Mouse (Mus musculus) v-Abl transformed pro-B cells (cell line): Measurements from ENCODE around the gene Nphp4.

Experiments used
- in situ Hi-C, 2 experiments: fragments of 400-800 bp; cut with MboI; formaldehyde crosslinking; loops; one replicate each; pipeline ENCODE4 v1.15.1; 2025; ENCODE audit not compliant: unreplicated experiment in 2 of 2

Gene Nphp4

DNA sequence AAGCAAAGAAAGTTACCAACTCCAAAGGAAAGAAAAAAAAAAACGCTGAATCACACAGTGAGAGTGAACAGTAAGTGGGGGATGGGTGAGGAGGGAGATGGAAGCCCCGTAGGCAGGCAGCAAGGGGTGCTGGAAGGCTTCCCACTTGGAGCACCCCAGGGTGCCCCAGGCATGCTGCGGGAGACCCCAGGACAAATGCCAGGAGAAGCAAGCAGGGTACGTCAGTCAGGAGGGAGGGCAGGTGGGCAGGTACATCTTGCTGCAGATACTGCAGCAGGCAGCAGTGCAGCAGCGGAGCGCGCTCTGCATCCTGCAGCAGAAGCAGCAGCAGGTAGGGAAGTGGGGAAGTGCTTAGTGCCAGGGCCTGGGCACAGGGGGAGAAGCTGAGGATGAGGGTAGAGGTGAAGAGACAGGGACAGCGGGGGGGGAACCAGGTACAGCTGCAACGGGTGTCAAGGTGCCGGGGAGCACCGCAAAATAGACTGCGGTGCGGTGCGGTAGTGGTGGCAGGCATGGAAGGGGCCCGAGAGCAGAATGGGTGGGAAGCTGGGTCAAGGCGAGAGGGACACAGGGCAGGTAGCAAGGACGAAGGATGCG lies at the start of gene Nphp4:
Nphp4 (plus strand) TSS at position 280 of the 597 bp plus-strand sequence.
- in situ Hi-C loops: loop anchor here (5.0 kb wide), 3 partner anchors 39 to 154 kb away; partner anchors contain the start of gene Rpl22 (in 1 of the 2)

DNA sequence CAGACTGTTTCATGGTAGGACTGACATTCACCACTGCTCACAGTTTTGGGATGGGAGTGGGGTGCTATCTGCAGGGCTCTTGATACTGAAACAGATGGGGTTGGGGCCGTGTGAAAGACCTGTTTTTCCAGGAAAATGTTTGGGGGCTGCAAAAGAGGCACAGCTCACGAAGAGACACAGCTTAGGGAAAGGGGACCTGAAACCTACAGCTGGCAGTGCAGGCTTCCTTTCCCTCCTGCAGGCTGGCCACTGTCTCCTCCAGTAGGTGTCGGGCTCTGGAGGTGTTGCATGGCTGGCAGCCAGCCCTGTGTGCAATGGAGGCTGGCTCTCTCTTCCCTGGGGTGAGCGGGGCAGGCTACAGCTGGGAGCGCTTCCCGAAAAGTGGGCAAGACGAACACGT lies 48.2 kb upstream of the Nphp4 start:
- in situ Hi-C loops: loop anchor here in 1 of 2 experiments (25.0 kb wide), 1 partner anchor 441 kb away; the partner anchor contains the start of genes Phf13 and Thap3

DNA sequence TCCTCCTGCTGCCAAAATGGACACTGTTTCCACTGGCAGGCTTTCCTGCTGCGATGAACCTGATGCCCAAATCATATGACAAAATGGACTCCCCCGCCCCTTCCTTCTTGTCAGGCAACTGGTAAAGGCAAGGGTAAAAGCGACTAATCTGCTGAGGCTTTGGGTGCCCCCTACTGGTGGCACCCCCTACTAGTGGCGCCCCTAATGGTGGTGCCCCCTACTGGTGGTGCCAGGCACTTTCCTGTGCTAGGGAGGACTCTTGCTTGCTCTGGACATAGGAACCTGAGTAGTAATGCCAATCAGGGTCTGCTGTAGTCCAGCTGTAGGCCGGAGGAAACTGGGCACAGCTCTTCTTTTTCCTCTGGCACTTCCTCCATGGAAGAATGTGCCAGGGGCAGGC lies 44.2 kb upstream of the Nphp4 start:
- in situ Hi-C loops: loop anchor here (10.0 to 25.0 kb wide), 3 partner anchors 218 to 445 kb away; partner anchors contain the start of genes Acot7 (in 1 of the 2), Phf13 (in 1 of the 2) and Thap3 (in 1 of the 2)

DNA sequence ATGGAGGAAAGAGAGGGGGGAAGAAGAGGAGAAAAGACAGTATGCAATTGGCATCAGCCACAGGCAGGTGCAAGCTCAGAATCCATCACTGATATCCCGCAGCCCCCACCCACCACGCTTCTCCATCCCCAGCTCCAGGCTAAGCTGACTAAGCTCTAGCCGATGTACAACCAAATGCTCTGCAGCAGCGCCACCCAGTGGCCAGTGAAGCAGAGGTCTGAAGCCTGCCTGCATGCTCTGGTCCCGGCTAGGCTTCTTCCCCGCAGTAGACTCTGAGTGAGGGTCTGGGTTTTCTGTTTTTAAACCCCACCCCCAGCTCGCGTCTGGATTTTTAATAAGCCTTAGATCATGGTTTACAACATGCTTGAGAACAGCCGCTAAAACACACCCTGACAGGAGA lies 41.7 kb upstream of the Nphp4 start:
- in situ Hi-C loops: loop anchor here (5.0 to 25.0 kb wide), 6 partner anchors 42 to 448 kb away; partner anchors contain the start of genes Acot7 (in 1 of the 2), Kcnab2 (in 1 of the 2), Nphp4 (in 1 of the 2) and Phf13 (in 1 of the 2)

DNA sequence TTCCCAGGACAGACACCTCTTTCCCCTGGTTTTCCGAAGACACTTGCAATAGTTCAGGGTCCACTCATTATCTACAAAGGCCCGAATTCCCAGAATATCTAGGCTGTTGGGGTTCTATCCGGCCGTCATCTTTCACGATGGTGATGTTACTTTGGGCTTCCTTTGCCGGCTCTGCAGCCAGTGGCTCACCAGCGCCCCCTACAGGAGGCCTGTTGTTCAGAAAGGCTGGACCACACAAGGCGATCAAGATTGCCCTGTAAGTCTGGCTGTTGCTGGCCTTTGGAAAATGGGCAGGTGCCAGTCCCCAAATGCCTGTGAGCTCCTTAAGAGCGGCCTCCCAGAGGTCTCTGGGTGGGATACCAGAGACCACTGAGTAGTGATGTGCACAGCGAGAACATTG lies 41.3 kb upstream of the Nphp4 start:
- in situ Hi-C loops: loop anchor here (5.0 to 25.0 kb wide), 6 partner anchors 42 to 448 kb away; partner anchors contain the start of genes Acot7 (in 1 of the 2), Kcnab2 (in 1 of the 2), Nphp4 (in 1 of the 2) and Phf13 (in 1 of the 2)

DNA sequence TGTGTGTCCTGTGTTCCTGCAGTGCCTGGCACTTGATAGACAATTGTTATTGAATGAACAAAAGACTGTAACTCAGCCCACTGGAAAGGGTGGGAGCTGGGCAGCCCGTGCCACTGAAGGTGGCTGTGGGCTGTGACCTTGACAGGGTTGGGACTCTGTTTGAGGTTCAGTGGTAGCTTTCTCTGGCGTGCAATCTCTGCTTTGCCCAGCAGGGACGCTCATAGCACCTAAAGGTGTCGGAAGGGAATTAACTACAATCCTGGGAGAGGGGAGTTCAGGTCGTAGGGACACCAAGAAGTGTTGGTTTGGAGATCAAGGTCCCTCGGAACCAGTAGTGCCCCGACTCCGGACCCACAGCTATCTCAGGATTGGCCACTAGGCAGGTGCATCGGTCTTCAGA lies 35.6 kb upstream of the Nphp4 start:
- in situ Hi-C loops: loop anchor here (5.0 to 25.0 kb wide), 2 partner anchors 114 to 454 kb away; partner anchors contain the start of genes Phf13 (in 1 of the 2), Rpl22 (in 1 of the 2) and Thap3 (in 1 of the 2)

DNA sequence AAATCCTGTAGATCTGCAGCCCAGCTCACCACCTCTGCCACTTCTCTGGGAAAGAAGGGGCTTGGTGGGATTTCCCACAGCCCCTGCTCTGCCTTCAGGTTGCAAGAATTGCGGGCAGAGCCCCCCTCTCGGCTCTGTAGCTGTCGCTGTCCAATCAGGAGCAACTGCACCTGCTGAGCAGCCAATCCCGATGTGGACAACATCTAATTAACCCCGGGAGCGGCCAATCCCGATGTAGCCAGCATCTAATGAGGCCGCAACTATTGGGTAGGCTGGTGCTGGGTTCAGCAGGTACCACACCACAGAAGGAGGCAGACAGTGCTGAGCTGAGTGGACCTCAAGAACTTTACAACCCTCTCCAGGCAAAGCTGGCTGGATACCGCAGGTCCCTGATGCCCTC lies 35.0 kb upstream of the Nphp4 start:
- in situ Hi-C loops: loop anchor here (5.0 to 25.0 kb wide), 2 partner anchors 114 to 454 kb away; partner anchors contain the start of genes Phf13 (in 1 of the 2), Rpl22 (in 1 of the 2) and Thap3 (in 1 of the 2)

DNA sequence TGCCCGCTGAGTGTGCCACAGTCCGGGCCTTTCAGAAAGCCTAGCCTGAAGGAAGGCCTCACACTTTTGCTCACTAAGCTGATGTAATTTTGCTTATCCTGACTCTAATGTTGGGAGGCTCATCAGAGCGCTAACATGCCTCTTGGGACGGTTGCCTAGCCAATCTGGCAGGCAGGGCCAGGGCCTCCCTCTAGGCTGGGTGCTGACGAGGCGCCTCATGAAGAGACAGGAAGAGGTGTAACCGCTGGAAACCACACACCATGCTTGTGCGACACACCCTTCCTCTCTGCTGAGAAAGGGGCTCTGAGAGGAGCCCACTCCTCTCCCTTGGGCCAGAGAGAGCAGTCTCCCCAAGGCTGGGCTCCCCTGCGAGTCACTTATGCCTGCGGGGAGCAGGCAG lies 30.3 kb upstream of the Nphp4 start:
- in situ Hi-C loops: loop anchor here in 1 of 2 experiments (25.0 kb wide), 1 partner anchor 459 kb away; the partner anchor contains the start of genes Phf13 and Thap3

DNA sequence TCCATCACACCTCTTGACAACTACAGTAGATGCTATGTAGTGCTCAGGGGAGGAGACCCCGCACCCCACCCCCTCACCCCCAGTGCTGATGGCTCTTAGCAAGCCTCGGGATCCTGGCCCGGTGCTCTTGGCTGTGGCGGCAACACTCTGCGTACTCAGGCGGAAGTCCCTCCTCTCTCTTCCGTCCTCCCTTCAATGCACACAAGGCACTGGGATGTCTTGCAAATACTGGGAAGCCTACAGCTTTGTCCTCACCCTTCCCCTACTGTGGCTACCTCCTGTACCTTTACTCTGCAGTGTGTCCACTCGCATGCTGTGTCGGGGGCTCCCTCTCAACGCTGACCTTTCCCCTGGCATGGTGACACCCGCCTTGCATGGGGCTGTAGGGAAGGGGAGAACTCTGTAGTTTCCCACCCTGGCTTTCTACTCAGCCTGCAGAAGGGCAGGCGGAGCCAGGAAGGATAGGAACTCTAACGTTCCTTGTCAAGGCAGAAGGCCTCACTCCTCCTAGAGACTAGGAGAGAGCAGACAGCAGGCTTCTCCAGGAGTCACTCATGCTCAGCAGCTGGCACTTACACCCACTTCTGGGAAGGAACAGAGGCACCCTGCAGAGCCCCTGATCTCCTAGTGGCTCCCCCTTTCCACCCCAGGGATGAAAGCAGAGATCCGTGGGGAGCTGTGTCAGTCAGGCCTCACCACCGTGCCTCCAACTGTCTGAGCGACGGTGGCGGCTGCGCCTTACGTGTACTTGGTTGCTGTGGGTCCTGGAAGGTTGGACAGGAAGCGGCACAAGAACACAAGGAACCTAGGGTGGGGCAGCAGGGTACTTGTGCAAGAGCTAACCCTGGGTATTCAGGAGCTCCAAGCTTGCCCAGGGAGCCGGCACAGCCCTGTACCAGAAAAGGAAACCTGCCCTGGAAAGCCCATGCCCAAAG lies 28.5 kb upstream of the Nphp4 start:
- in situ Hi-C loops: loop anchor here in 1 of 2 experiments (25.0 kb wide), 1 partner anchor 461 kb away; the partner anchor contains the start of genes Phf13 and Thap3

DNA sequence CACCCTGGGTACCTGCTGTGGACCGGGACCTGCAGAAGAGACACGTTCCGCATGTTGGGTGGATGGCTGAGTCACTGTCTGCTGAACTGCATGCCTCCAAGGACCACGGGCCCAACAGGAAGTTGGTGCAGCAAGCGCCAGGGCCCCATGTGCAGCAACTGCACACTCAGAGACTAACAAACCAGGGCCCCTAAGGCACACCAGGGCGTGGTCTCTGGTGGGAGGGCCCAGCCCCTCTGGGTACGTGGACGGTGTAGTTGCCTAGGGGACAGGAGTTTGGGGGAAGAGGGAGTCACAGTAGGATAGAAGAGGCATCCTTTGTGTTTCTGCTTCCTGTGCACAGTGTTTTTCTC lies 27.9 kb upstream of the Nphp4 start:
- in situ Hi-C loops: loop anchor here in 1 of 2 experiments (25.0 kb wide), 1 partner anchor 461 kb away; the partner anchor contains the start of genes Phf13 and Thap3

DNA sequence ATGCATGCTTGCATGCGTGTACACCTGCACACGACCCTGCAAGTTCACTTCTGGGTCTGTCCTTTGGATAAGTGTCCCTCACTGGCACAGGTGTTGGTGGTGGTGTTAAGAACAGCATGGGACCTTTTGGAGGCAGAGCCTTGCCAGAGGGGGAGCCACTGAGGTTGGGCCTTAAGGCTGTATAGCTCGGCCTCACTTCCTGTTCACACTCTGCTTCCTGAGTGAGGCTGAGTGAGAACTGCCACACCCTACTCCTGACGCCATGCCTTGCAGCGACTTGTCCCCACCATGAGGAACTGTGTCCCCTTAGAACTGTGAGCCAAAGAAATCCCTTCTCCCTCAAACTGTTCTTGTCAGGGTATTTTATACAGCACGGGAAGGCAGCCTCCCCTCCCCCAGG lies 25.1 kb upstream of the Nphp4 start:
- in situ Hi-C loops: no loop called here

DNA sequence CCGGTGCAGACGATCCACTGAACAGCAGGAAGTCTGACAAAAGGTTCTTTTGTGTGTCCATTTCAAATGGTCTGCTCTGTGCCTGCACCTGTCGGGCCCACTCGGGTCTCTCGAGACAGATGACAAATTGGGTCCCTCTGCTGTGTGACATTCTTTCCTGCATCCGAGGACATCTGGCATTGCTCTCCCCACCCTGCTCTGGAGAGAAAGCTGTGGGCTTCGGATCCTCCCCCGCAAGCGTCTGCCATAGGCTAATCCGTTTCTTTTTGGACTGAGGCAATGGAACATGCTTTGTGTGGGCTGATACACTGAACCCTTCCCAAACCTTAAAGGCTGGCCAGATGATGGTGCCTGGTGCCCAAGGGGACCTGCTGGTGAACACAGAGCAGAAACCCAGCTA lies 23.4 kb upstream of the Nphp4 start:
- in situ Hi-C loops: no loop called here

DNA sequence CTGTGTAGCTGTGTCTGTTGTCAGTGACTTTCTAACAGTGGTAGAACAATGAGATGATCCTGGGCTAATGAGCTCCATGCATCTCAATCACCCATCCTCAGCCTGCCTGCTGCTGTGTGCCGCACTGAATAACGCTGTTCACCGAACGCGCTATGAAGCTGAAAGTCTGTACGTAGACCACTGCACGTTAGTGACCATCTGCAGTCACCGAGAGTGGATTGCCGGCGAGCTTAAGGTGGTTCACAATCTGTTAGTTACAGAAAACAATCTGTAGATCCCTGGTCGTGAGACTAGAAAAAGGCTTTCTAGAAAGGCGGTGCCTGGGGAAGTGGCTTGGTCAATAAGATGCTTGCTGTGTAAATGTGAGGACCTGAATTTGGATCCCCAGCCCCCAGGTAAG lies 22.4 kb upstream of the Nphp4 start:
- in situ Hi-C loops: no loop called here

DNA sequence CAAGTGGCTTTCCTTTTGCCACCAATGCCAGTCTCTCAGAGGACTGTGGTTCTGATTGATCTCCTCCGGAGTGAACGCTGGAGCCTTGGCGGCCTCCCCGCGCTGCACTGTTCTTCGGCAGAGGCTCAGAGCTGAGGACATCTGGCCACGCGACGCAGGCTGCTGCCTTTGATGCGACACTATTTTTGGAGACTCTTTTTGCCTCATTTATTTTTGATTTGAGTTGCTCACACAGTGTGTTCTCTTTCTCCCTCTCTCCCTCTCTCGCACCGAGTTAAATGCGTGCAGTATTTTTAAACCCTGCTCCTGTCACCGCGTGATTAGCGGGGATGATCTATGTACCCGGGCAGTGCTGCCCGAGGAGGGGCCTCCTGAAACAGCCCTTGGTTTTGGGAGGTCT lies 19.9 kb upstream of the Nphp4 start:
- in situ Hi-C loops: no loop called here

DNA sequence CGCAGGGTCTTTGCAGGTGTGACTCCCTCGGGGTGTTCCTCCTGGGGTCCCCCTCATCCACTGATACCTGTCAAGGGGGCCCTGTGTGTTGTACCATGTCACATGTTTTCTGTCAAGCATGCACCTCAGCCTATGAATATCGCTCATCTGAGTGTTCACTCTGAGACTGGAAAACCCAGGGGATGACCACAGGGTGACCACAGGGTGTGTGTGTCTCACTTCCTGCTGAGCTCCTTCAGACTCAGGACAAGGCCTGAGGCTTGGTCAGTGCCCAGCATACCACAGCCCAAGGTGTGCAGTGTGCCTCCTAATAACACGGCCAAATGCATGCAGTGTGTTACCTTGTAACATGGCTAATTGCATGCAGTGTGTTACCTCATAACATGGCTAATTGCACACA lies 18.8 kb upstream of the Nphp4 start:
- in situ Hi-C loops: no loop called here

DNA sequence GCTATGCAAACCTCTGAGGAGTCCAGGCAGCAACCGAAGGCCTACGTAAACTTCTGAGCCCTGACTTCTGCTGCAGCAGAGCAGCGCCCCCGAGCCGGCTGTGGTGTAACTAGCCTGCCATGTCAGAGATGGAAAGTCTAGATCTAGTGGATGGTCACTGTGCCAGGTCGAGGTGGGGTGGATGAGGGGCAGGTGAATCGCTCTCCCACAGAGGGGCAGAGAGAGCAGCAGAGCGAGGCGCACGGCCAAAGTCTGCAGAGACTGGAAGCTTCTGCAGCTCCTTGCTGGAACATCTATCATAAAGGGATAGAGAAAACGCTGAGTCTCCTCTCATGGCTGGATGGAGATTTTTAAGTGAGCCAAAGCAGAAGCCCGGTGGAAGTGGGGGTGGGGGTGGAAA lies 14.0 kb upstream of the Nphp4 start:
- in situ Hi-C loops: no loop called here

DNA sequence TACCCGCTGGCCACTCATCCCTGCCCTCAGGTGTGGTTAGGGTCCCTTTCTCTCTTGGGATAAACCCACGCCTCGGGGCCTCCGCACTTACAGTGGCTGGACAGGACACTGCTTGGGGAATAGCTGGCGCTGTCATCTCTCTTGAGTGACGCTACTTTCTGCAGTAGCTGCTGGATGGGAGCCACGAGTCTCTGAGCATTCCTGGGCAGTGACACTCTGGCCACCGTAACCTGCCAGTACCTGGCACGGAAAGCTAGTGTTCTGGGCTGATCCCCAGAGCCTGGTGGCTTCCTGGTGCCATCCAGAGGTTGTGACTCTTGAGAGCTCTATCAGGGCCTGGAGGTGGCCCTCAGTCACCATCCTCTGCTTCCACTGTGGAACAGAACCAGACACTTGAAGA lies 13.4 kb upstream of the Nphp4 start:
- in situ Hi-C loops: no loop called here

DNA sequence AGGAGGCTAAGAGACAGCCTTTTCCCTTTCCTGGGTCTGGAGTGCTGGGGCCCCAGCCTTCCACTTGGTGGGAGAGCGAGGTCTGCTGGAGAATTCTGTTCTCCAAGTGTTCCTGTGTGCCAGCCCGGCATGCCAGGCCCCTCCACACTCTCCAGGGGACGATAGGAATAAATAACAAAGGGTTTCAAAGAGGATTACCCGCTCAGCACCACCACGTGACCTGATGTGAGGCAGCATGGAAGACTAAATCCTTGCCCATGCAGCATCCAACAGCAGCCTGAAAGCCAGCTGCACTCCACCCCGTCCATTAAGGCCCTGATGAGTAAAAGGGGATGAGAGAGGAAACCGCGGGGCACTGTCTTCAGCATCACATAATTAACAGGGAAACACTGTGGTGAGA lies 11.4 kb upstream of the Nphp4 start:
- in situ Hi-C loops: no loop called here

DNA sequence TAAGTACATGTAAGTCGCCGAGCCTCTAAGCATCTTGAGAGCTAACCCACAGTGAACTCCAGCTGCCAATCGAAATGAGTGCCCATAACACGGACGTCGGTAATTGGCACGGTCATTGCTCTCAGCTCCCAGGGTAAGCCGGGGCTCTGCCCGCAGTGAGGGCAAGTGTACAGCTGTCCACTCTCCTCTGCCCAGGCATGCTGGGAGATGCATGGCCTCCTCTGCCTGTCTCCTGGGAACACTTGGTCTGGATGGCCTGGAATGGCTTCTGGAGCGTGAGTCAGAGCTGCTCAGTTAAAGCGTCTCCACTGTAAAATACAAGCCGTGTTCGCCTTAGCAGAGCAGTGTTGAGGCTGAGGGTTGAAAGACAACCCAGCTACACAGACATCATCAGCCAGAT lies 9.9 kb upstream of the Nphp4 start:
- in situ Hi-C loops: no loop called here

DNA sequence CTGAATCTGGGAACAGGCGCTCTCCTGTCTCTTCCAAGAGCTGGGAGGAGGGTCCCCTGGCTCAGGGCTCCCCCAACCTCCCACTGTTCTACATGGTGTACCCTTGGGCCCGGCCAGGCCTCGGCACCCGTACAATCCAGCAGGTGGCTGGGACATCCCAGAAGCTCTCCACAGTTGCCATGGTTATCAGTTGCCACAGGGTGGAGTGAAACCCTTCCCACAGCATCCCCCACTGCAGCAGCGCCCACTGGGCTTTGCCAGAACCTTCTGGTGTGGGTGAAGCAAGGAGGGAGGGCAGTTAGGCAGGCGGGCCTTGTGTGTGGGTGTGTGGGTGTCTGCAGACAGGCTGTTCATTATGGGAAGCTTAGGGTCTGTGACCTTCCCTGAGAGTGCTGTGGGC lies 8.6 kb upstream of the Nphp4 start:
- in situ Hi-C loops: no loop called here

DNA sequence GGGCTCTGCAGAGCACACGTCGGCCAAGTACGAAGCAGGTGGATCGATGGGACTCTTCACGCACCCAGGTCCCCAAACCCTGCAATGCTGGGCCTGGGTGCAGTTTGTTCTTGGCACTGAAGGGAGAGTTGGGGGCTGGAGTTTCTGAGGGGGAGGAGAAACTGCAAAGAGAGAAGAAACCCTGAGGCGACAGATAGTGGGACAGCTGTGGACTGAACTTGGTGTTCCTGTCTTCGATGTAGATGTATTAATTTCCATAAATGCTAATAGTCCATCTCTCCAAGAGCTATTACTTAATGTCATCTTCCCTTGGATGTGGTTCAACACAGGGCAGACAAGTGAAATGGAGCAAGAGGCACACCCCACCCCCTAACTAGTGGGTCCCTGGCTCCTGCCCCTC lies 565 bp upstream of the Nphp4 start:
- in situ Hi-C loops: loop anchor here (5.0 kb wide), 3 partner anchors 39 to 154 kb away; partner anchors contain the start of gene Rpl22 (in 1 of the 2)
